ENCODE assay signal across 15 mouse cellular contexts in genomic region chr1:121388732-121389131, GRCm38 (mm10).
"Had no signal": no experiment of that assay in that cellular context is flagged by ENCODE, and none has a peak within 500 bp of the region (broad histone marks: within the 10 kb centered on the region; RNA-seq: fewer than 3 reads in every experiment).

No protein-coding gene starts in this region.

- H3K27me3 ChIP-seq: limb, embryonic 15.5 days; liver, embryonic 12.5 days; neural tube, embryonic 15.5 days had no signal

- H3K4me2 ChIP-seq: limb, embryonic 15.5 days; liver, embryonic 12.5 days; lung, embryonic 14.5 days; neural tube, embryonic 15.5 days had no signal

- H3K9me3 ChIP-seq: limb, embryonic 15.5 days; liver, embryonic 12.5 days; midbrain, embryonic 10.5 days; neural tube, embryonic 15.5 days had no signal

- H3K27ac ChIP-seq: limb, embryonic 15.5 days; liver, embryonic 12.5 days; midbrain, embryonic 10.5 days; stomach, postnatal 0 days had no signal

- H3K36me3 ChIP-seq: limb, embryonic 15.5 days; liver, embryonic 12.5 days; midbrain, embryonic 10.5 days; neural tube, embryonic 15.5 days had no signal

- DNase-seq: kidney, postnatal 10 days; layer of hippocampus, postnatal 36 days; lung, embryonic 14.5 days; lung, postnatal 10 days; lung, postnatal 4 days; midbrain, embryonic 14.5 days; right cerebral cortex, adult 18-20 months; right cerebral cortex, postnatal 25 days; thymus, postnatal 4 days had no signal

- H3K4me1 ChIP-seq: limb, embryonic 15.5 days; liver, embryonic 12.5 days had no signal

- ATAC-seq: liver, embryonic 12.5 days had no signal

- H3K9ac ChIP-seq: limb, embryonic 15.5 days; liver, embryonic 12.5 days; lung, embryonic 14.5 days; neural tube, embryonic 15.5 days had no signal

- H3K4me3 ChIP-seq: limb, embryonic 15.5 days; liver, embryonic 12.5 days; midbrain, embryonic 10.5 days; myocyte; neural tube, embryonic 15.5 days had no signal
